Mouse (Mus musculus): Measurements from ENCODE around the gene Sh3pxd2a. TPM values are rescaled to one million over a fixed set of nuclear protein-coding genes. Genes with fewer than 3 reads are reported as not detected.

The Sh3pxd2a gene
- total and polyA plus RNA-seq, 3 experiments, result 1.3 to 4.6 (median 3.2) TPM

- no peak for TF ChIP-seq USF2 (conservative IDR thresholded peaks at IDR 0.05; ENCODE audit: low read depth, low read length)
- no peak for TF ChIP-seq MXI1 (IDR thresholded peaks at IDR 0.05; ENCODE audit: low read depth, low read length)
- no peak for TF ChIP-seq HCFC1 (IDR thresholded peaks at IDR 0.05; ENCODE audit: low read depth, low read length)
- no peak for TF ChIP-seq USF1 (IDR thresholded peaks at IDR 0.05; ENCODE audit: low read depth, low read length)
- TF ChIP-seq SIN3A (IDR thresholded peaks at IDR 0.05; ENCODE audit: low read length), result no peak
- TF ChIP-seq ZKSCAN1 (IDR thresholded peaks at IDR 0.05; ENCODE audit: borderline replicate concordance, low read depth, low read length), result no peak
- no peak for TF ChIP-seq MYC (IDR thresholded peaks at IDR 0.05; ENCODE audit: low read depth, low read length)
- no peak for TF ChIP-seq TCF12 (IDR thresholded peaks at IDR 0.05; ENCODE audit: low read depth, low read length)
Observed at GRCm38 (mm10) chr19:47356188-47356857, 107.9 kb downstream of the Sh3pxd2a start (continued).

DNA sequence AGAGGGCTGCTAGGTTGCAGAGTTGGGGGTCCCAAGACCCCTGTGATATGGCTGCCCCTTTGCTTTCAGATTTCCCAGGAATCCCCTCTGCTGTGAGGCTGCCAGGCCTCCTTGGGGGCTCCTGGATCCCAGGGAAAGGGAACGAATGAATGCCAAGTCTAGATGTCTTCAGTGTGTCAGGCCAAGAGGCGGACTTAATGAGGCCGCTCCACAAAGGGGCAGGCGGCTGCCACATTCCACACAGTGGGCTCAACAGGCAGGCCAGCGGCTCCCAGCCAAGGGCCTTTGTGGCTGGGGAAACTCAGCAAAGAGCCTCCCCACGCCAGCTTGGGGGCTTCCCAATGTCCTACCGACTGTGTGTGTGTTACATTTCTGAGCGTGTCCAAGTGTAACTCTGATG is 109.7 kb downstream of the Sh3pxd2a start:
- DNase-seq (ENCODE audit: extremely low read depth), result no peak
- no peak for TF ChIP-seq MAZ (IDR thresholded peaks at IDR 0.05; ENCODE audit: low read depth, low read length)
- TF ChIP-seq TBP (conservative IDR thresholded peaks at IDR 0.05; ENCODE audit: low read depth, low read length), result no peak
- TF ChIP-seq ZKSCAN1 (IDR thresholded peaks at IDR 0.05; ENCODE audit: borderline replicate concordance, low read depth, low read length), result no peak
- TF ChIP-seq JUND (conservative IDR thresholded peaks at IDR 0.05; ENCODE audit: low read depth, low read length), result no peak
- TF ChIP-seq PAX5 (IDR thresholded peaks at IDR 0.05; ENCODE audit: low read length), result no peak
- no peak for TF ChIP-seq EP300 (IDR thresholded peaks at IDR 0.05; ENCODE audit: low read length)
- TF ChIP-seq ELF1 (IDR thresholded peaks at IDR 0.05; ENCODE audit: low read depth, low read length), result no peak
- TF ChIP-seq IRF4 (IDR thresholded peaks at IDR 0.05; ENCODE audit: low read depth, low read length), result no peak
- no peak for TF ChIP-seq ZC3H11A (IDR thresholded peaks at IDR 0.05; ENCODE audit: low read depth, low read length)
- no peak for TF ChIP-seq BHLHE40 (IDR thresholded peaks at IDR 0.05; ENCODE audit: low read depth, low read length)
- TF ChIP-seq CTCF (conservative IDR thresholded peaks at IDR 0.05 in 1 of 2, IDR thresholded peaks at IDR 0.05 in 1 of 2; ENCODE audit: low read depth in 2 of 2, low read length in 2 of 2), result no peak
- Histone ChIP-seq H3K27ac (ENCODE audit: insufficient read depth, low read depth) (no peak overlapping the region), H3K27me3 (replicated peaks) (no peaks in the 10 kb centered on the region), H3K79me2 (replicated peaks; ENCODE audit: control insufficient read depth, extremely low read depth, insufficient read depth, poor library complexity, severe bottlenecking) (no peaks in the 10 kb centered on the region), H3K36me3 (replicated peaks in 1 of 2; ENCODE audit: control insufficient read depth in 1 of 2, insufficient read depth in 1 of 2, low read length in 1 of 2) (peaks cover 0 to 45% of the 10 kb centered on the region in 2 experiments), H3K4me3 (replicated peaks in 1 of 3; ENCODE audit: low read depth in 2 of 3, low read length in 2 of 3, poor library complexity in 1 of 3) (no peak overlapping the region), H3K9ac (ENCODE audit: insufficient read depth, low read depth) (no peak overlapping the region), H3K4me1 (ENCODE audit: control insufficient read depth in 1 of 2, insufficient read depth in 2 of 2) (peaks cover 5 to 16% of the 10 kb centered on the region in 2 experiments; a peak in 2 of 4 replicates), H3K9me3 (replicated peaks; ENCODE audit: low read length) (peaks cover 6% of the 10 kb centered on the region), H3K4me2 (ENCODE audit: insufficient read depth, low read depth, poor library complexity, severe bottlenecking) (no peak overlapping the region)
- dilution Hi-C loops (cut with MboI; ENCODE audit: extremely low pct_ligation_motif_present, extremely low pct_unique_long_range_greater_than_20kb, low sequenced_read_pairs) (no loop called here), in situ Hi-C loops (cut with MboI; ENCODE audit: low pct_ligation_motif_present, low pct_unique_long_range_greater_than_20kb, low sequenced_read_pairs) (loop anchor here (10.0 to 25.0 kb wide), 2 partner anchors 300 to 508 kb away; partner anchors contain the start of genes Gsto1 and Gsto2)

- Histone ChIP-seq H3K4me3 (replicated peaks in 1 of 3; ENCODE audit: low read depth in 2 of 3, low read length in 2 of 3, poor library complexity in 1 of 3) (no peak overlapping the region), H3K4me1 (ENCODE audit: control insufficient read depth in 1 of 2, insufficient read depth in 2 of 2) (peaks cover 0 to 14% of the 10 kb centered on the region in 2 experiments; a peak in 2 of 4 replicates), H3K36me3 (replicated peaks in 1 of 2; ENCODE audit: control insufficient read depth in 1 of 2, insufficient read depth in 1 of 2, low read length in 1 of 2) (peaks cover 0 to 36% of the 10 kb centered on the region in 2 experiments), H3K4me2 (ENCODE audit: insufficient read depth, low read depth, poor library complexity, severe bottlenecking) (no peak overlapping the region), H3K9me3 (replicated peaks; ENCODE audit: low read length) (peaks cover 4% of the 10 kb centered on the region), H3K79me2 (replicated peaks; ENCODE audit: control insufficient read depth, extremely low read depth, insufficient read depth, poor library complexity, severe bottlenecking) (no peaks in the 10 kb centered on the region), H3K9ac (ENCODE audit: insufficient read depth, low read depth) (no peak overlapping the region), H3K27ac (ENCODE audit: insufficient read depth, low read depth) (no peak overlapping the region), H3K27me3 (replicated peaks) (no peaks in the 10 kb centered on the region)
- no peak for DNase-seq (ENCODE audit: extremely low read depth)
- dilution Hi-C loops (cut with MboI; ENCODE audit: extremely low pct_ligation_motif_present, extremely low pct_unique_long_range_greater_than_20kb, low sequenced_read_pairs), result no loop called here
- TF ChIP-seq E2F4 (IDR thresholded peaks at IDR 0.05; ENCODE audit: insufficient replicate concordance, low read depth, low read length) (no peak), MAX (IDR thresholded peaks at IDR 0.05; ENCODE audit: low read length) (no peak), PAX5 (IDR thresholded peaks at IDR 0.05; ENCODE audit: low read length) (no peak)
- in situ Hi-C loops (cut with MboI; ENCODE audit: low pct_ligation_motif_present, low pct_unique_long_range_greater_than_20kb, low sequenced_read_pairs), result no loop called here
Observed at GRCm38 (mm10) chr19:47349043-47349442, 115.2 kb downstream of the Sh3pxd2a start.

Measured in CH12.LX (cell line).